21 mouse cellular contexts compared by ENCODE assay signal in genomic region chr11:113327499-113328062, GRCm38 (mm10).
DNase-seq lines count a peak whose midpoint lies in the region; ATAC-seq and TF ChIP-seq lines count a peak whose summit lies in the region.
"Had no signal": no experiment of that assay in that cellular context is flagged by ENCODE, and none has a peak within 500 bp of the region (broad histone marks: within the 10 kb centered on the region; RNA-seq: fewer than 3 reads in every experiment).

No protein-coding gene starts in this region.

- intact Hi-C loops in heart, postnatal 36 days (cut with DNase I) = no loop called here

- no peak overlapping the region for H3K9ac ChIP-seq in embryonic facial prominence, embryonic 11.5 days (replicated peaks; ENCODE audit: low read length)
- no peak overlapping the region for H3K9ac ChIP-seq in forebrain, embryonic 16.5 days (replicated peaks; ENCODE audit: low read depth, low read length)
- H3K9ac ChIP-seq in midbrain, embryonic 13.5 days (replicated peaks) = no peak overlapping the region
- H3K9ac ChIP-seq in liver, embryonic 11.5 days (ENCODE audit: low read depth, low read length) = no peak overlapping the region
- H3K9ac ChIP-seq: limb, embryonic 15.5 days had no signal

- no peak overlapping the region for H3K27ac ChIP-seq in embryonic facial prominence, embryonic 11.5 days (replicated peaks; ENCODE audit: low read depth, low read length)
- no peak overlapping the region for H3K27ac ChIP-seq in embryonic facial prominence, embryonic 10.5 days (replicated peaks)
- peak overlapping the region; percentile 29 for H3K27ac ChIP-seq in forebrain, embryonic 16.5 days (ENCODE audit: low read length)
- H3K27ac ChIP-seq in midbrain, embryonic 13.5 days = peak overlapping the region; percentile 61
- H3K27ac ChIP-seq in liver, embryonic 11.5 days (ENCODE audit: low read depth, low read length) = no peak overlapping the region
- H3K27ac ChIP-seq: heart, embryonic 10.5 days; kidney, postnatal 0 days; layer of hippocampus, adult 2 months had no signal

- no peaks in the 10 kb centered on the region for H3K36me3 ChIP-seq in embryonic facial prominence, embryonic 11.5 days (replicated peaks; ENCODE audit: control insufficient read depth, insufficient read depth, low read depth, low read length)
- no peaks in the 10 kb centered on the region for H3K36me3 ChIP-seq in embryonic facial prominence, embryonic 10.5 days (replicated peaks)
- no peaks in the 10 kb centered on the region for H3K36me3 ChIP-seq in forebrain, embryonic 16.5 days (ENCODE audit: control insufficient read depth, insufficient read depth)
- H3K36me3 ChIP-seq in midbrain, embryonic 13.5 days = no peaks in the 10 kb centered on the region
- no peaks in the 10 kb centered on the region for H3K36me3 ChIP-seq in liver, embryonic 11.5 days (ENCODE audit: control insufficient read depth, insufficient read depth, low read length)
- H3K36me3 ChIP-seq: heart, embryonic 10.5 days; limb, embryonic 15.5 days had no signal

- H3K4me1 ChIP-seq in embryonic facial prominence, embryonic 11.5 days (ENCODE audit: control insufficient read depth, insufficient read depth, low read length) = no peaks in the 10 kb centered on the region
- H3K4me1 ChIP-seq in embryonic facial prominence, embryonic 10.5 days = peaks cover 32% of the 10 kb centered on the region
- H3K4me1 ChIP-seq in forebrain, embryonic 16.5 days (replicated peaks; ENCODE audit: control insufficient read depth, insufficient read depth, low read length) = peaks cover 14% of the 10 kb centered on the region
- peaks cover 36% of the 10 kb centered on the region for H3K4me1 ChIP-seq in midbrain, embryonic 13.5 days (replicated peaks)
- H3K4me1 ChIP-seq in liver, embryonic 11.5 days (replicated peaks; ENCODE audit: control insufficient read depth, insufficient read depth, low read length) = no peaks in the 10 kb centered on the region
- H3K4me1 ChIP-seq: megakaryocyte, embryonic 14.5 days had no signal

- TF ChIP-seq CTCF in brain, embryonic 14.5 days (IDR thresholded peaks at IDR 0.05; ENCODE audit: borderline replicate concordance, extremely low read depth, insufficient read depth, insufficient read length) = no peak

- H3K9me3 ChIP-seq in embryonic facial prominence, embryonic 11.5 days (replicated peaks; ENCODE audit: control insufficient read depth, low read length) = no peaks in the 10 kb centered on the region
- H3K9me3 ChIP-seq in embryonic facial prominence, embryonic 10.5 days = no peaks in the 10 kb centered on the region
- no peaks in the 10 kb centered on the region for H3K9me3 ChIP-seq in forebrain, embryonic 16.5 days (ENCODE audit: control insufficient read depth, low read length)
- H3K9me3 ChIP-seq in midbrain, embryonic 13.5 days = no peaks in the 10 kb centered on the region
- no peaks in the 10 kb centered on the region for H3K9me3 ChIP-seq in liver, embryonic 11.5 days (ENCODE audit: control insufficient read depth, low read length)
- H3K9me3 ChIP-seq: heart, embryonic 10.5 days; limb, embryonic 15.5 days had no signal

- H3K4me3 ChIP-seq in embryonic facial prominence, embryonic 11.5 days (ENCODE audit: low read depth, low read length) = no peak overlapping the region
- no peak overlapping the region for H3K4me3 ChIP-seq in embryonic facial prominence, embryonic 10.5 days
- no peak overlapping the region for H3K4me3 ChIP-seq in forebrain, embryonic 16.5 days (replicated peaks; ENCODE audit: low read length)
- no peak overlapping the region for H3K4me3 ChIP-seq in midbrain, embryonic 13.5 days (replicated peaks)
- no peak overlapping the region for H3K4me3 ChIP-seq in liver, embryonic 11.5 days (ENCODE audit: low read depth, low read length)
- H3K4me3 ChIP-seq: erythroblast, embryonic 14.5 days; layer of hippocampus, adult 2 months; limb, embryonic 15.5 days; megakaryocyte, embryonic 14.5 days had no signal

- WGBS in embryonic facial prominence, embryonic 11.5 days = 66% methylated on average over 3 of the region's 3 CpGs
- WGBS in embryonic facial prominence, embryonic 10.5 days = 61% methylated on average over 3 of the region's 3 CpGs
- 21% methylated on average over 3 of the region's 3 CpGs for WGBS in forebrain, embryonic 16.5 days
- 35% methylated on average over 3 of the region's 3 CpGs for WGBS in midbrain, embryonic 13.5 days
- WGBS in liver, embryonic 11.5 days = 77% methylated on average over 3 of the region's 3 CpGs

- H3K4me2 ChIP-seq in embryonic facial prominence, embryonic 11.5 days (ENCODE audit: low read depth, low read length) = no peak overlapping the region
- no peak overlapping the region for H3K4me2 ChIP-seq in forebrain, embryonic 16.5 days (ENCODE audit: low read length)
- no peak overlapping the region for H3K4me2 ChIP-seq in midbrain, embryonic 13.5 days (replicated peaks)
- no peak overlapping the region for H3K4me2 ChIP-seq in liver, embryonic 11.5 days

- no peak for DNase-seq in embryonic facial prominence, embryonic 11.5 days (ENCODE audit: low spot score)
- DNase-seq in embryonic facial prominence, embryonic 10.5 days (ENCODE audit: low spot score) = no peak
- peak; percentile 79 for DNase-seq in brain, embryonic 14.5 days (ENCODE audit: low read depth)
- no peak for DNase-seq in heart, postnatal 36 days
- DNase-seq in liver, embryonic 11.5 days (ENCODE audit: low spot score) = no peak
- no peak for DNase-seq in frontal cortex, postnatal 25 days (ENCODE audit: low spot score in 2 of 2)
- DNase-seq: cerebellum, adult 11-12 months; gastrocnemius, postnatal 14 days; heart, postnatal 14 days; lung, adult 2 months; thymus, postnatal 4 days had no signal

- peak; percentile 26; the same call in 1 of the 2 replicates for ATAC-seq in embryonic facial prominence, embryonic 11.5 days (replicated peaks; ENCODE audit: insufficient number of reproducible peaks, low FRiP score, low TSS enrichment, low read depth)
- peak; percentile 45 for ATAC-seq in forebrain, embryonic 16.5 days
- ATAC-seq in midbrain, embryonic 13.5 days = no peak
- ATAC-seq in liver, embryonic 11.5 days (replicated peaks; ENCODE audit: low FRiP score) = no peak
- ATAC-seq: intestine, embryonic 16.5 days had no signal

- no peaks in the 10 kb centered on the region for H3K27me3 ChIP-seq in embryonic facial prominence, embryonic 11.5 days (ENCODE audit: control insufficient read depth, insufficient read depth, low read length)
- H3K27me3 ChIP-seq in embryonic facial prominence, embryonic 10.5 days (replicated peaks; ENCODE audit: low read depth, poor library complexity, severe bottlenecking) = 0 out of 2 replicates have a peak, but pooled peaks cover 5% of the 10 kb centered on the region
- no peaks in the 10 kb centered on the region for H3K27me3 ChIP-seq in forebrain, embryonic 16.5 days (replicated peaks; ENCODE audit: control insufficient read depth, insufficient read depth, low read length)
- 0 out of 2 replicates have a peak, but pooled peaks cover 3% of the 10 kb centered on the region for H3K27me3 ChIP-seq in midbrain, embryonic 13.5 days
- no peaks in the 10 kb centered on the region for H3K27me3 ChIP-seq in liver, embryonic 11.5 days (replicated peaks; ENCODE audit: control insufficient read depth, insufficient read depth, low read length)
- H3K27me3 ChIP-seq: CH12.LX; limb, embryonic 15.5 days; megakaryocyte, embryonic 14.5 days had no signal

- TF ChIP-seq POLR2A in brain, embryonic 14.5 days (IDR thresholded peaks at IDR 0.05; ENCODE audit: borderline replicate concordance, extremely low read depth, insufficient read depth, insufficient read length, poor library complexity, severe bottlenecking) = no peak

Comparison
In these comparisons a context has a peak if more than half of its experiments do, and no peak if none do; other contexts are left out.
1. ATAC-seq: peak in embryonic facial prominence, embryonic 11.5 days (single experiment) and forebrain, embryonic 16.5 days (single experiment); none in midbrain, embryonic 13.5 days (single experiment) and liver, embryonic 11.5 days (single experiment).
2. H3K27ac ChIP-seq: peak in forebrain, embryonic 16.5 days (single experiment) and midbrain, embryonic 13.5 days (single experiment); none in embryonic facial prominence, embryonic 11.5 days (single experiment), embryonic facial prominence, embryonic 10.5 days (single experiment) and liver, embryonic 11.5 days (single experiment).